ENCODE assay signal across 10 mouse cellular contexts in genomic region chr2:163458539-163459265, GRCm38 (mm10). TPM values are rescaled to one million over a fixed set of nuclear protein-coding genes. Genes with fewer than 3 reads are reported as not detected.
DNase-seq lines count a peak whose midpoint lies in the region; ATAC-seq and TF ChIP-seq lines count a peak whose summit lies in the region.
"Had no signal": no experiment of that assay in that cellular context is flagged by ENCODE, and none has a peak within 500 bp of the region (broad histone marks: within the 10 kb centered on the region; RNA-seq: fewer than 3 reads in every experiment).

No protein-coding gene starts in this region.

- TF ChIP-seq POLR2A in brain, embryonic 14.5 days (IDR thresholded peaks at IDR 0.05; ENCODE audit: borderline replicate concordance, extremely low read depth, insufficient read depth, insufficient read length, poor library complexity, severe bottlenecking), result no peak
- no peak for TF ChIP-seq POLR2A in myocyte (IDR thresholded peaks at IDR 0.05; ENCODE audit: insufficient read length, low read depth)

- H3K4me2 ChIP-seq in forebrain, embryonic 16.5 days (ENCODE audit: low read length), result peak overlapping the region; percentile 29
- H3K4me2 ChIP-seq in myocyte (ENCODE audit: low read depth), result peak overlapping the region; percentile 45

- H3K36me3 ChIP-seq in forebrain, embryonic 16.5 days (ENCODE audit: control insufficient read depth, insufficient read depth), result peaks cover 13% of the 10 kb centered on the region
- no peaks in the 10 kb centered on the region for H3K36me3 ChIP-seq in myocyte (ENCODE audit: control insufficient read depth, insufficient read depth)

- no peak for TF ChIP-seq CTCF in brain, embryonic 14.5 days (IDR thresholded peaks at IDR 0.05; ENCODE audit: borderline replicate concordance, extremely low read depth, insufficient read depth, insufficient read length)

- H3ac ChIP-seq in myocyte (ENCODE audit: control insufficient read depth, insufficient read length), result no peak overlapping the region

- no peaks in the 10 kb centered on the region for H3K27me3 ChIP-seq in forebrain, embryonic 16.5 days (replicated peaks; ENCODE audit: control insufficient read depth, insufficient read depth, low read length)
- H3K27me3 ChIP-seq in myocyte (ENCODE audit: control insufficient read depth, insufficient read depth, insufficient read length), result peaks cover 13% of the 10 kb centered on the region

- H3K79me2 ChIP-seq in myocyte (ENCODE audit: control insufficient read depth, insufficient read depth), result no peaks in the 10 kb centered on the region

- no peak overlapping the region for H3K27ac ChIP-seq in forebrain, embryonic 16.5 days (ENCODE audit: low read length)

- H3K9me3 ChIP-seq in forebrain, embryonic 16.5 days (ENCODE audit: control insufficient read depth, low read length), result no peaks in the 10 kb centered on the region

- peak overlapping the region; percentile 12; the same call in 1 of the 2 replicates for H3K4me3 ChIP-seq in forebrain, embryonic 16.5 days (replicated peaks; ENCODE audit: low read length)
- H3K4me3 ChIP-seq in myocyte, result no peak overlapping the region

- peak; percentile 19 for DNase-seq in kidney, postnatal 10 days
- DNase-seq in kidney, postnatal 14 days, result no peak
- peak; percentile 31 for DNase-seq in brain, embryonic 14.5 days (ENCODE audit: low read depth)
- DNase-seq in layer of hippocampus, adult 8-10 months (ENCODE audit: low spot score in 2 of 2), result no peak
- DNase-seq in right cerebral cortex, postnatal 36 days (ENCODE audit: low spot score in 2 of 2), result no peak

- peak overlapping the region; percentile 35; the same call in 1 of the 2 replicates for H3K9ac ChIP-seq in forebrain, embryonic 16.5 days (replicated peaks; ENCODE audit: low read depth, low read length)

- H3K4me1 ChIP-seq in forebrain, embryonic 16.5 days (replicated peaks; ENCODE audit: control insufficient read depth, insufficient read depth, low read length), result peaks cover 7% of the 10 kb centered on the region

- ATAC-seq in forebrain, embryonic 16.5 days, result 0 out of 2 replicates have a peak, but pooled peaks have one; percentile 31

- 51% methylated on average over 27 of the region's 27 CpGs for WGBS in forebrain, embryonic 16.5 days

TF ChIP-seq in myocyte, 11 proteins besides CTCF, POLR2A, EP300 and RAD21:
- TF ChIP-seq MYOD1 (IDR thresholded peaks at IDR 0.05; ENCODE audit: control insufficient read depth in 1 of 3, insufficient read length in 2 of 3, low read depth in 2 of 3), result peak in 1 of 3 experiments; percentile 5
- peak; percentile 64 for TF ChIP-seq REST (IDR thresholded peaks at IDR 0.05; ENCODE audit: insufficient read depth, insufficient read length)
- no peak for TF ChIP-seq USF1 (IDR thresholded peaks at IDR 0.05; ENCODE audit: low read depth)

RNA-seq across cellular contexts. Expression of gene Fitm2, which starts 13.7 kb away (rescaled TPM):
- 5.3 and 9.8 TPM in 2 replicates for polyA plus RNA-seq in brain, embryonic 14.5 days (2012; rRNA removed)
- 13.0 and 15.4 TPM in 2 replicates for polyA plus RNA-seq in forebrain, embryonic 16.5 days (2015; fragmentation: Nextera tagmentation; extraction: Ambion mirVana)
- 24.6 TPM for polyA plus RNA-seq in myocyte (2012; fragmentation: generic; extraction: Trizol)
- total RNA-seq in layer of hippocampus, adult 8-10 months (2022), result 10 to 100 TPM; 17.0 to 23.5 (median 20.7) TPM

RNA-seq across cellular contexts. Expression of gene Gdap1l1, which starts 20.4 kb away (rescaled TPM):
- 142 and 170 TPM in 2 replicates for polyA plus RNA-seq in brain, embryonic 14.5 days (2012; rRNA removed)
- 103 and 124 TPM in 2 replicates for polyA plus RNA-seq in forebrain, embryonic 16.5 days (2015; fragmentation: Nextera tagmentation; extraction: Ambion mirVana)
- 0.43 TPM for polyA plus RNA-seq in myocyte (2012; fragmentation: generic; extraction: Trizol)
- total RNA-seq in layer of hippocampus, adult 8-10 months (2022), result 10 to 100 TPM; 65.7 to 69.2 (median 68.0) TPM

RNA-seq across cellular contexts. Expression of gene R3hdml, which starts 33.4 kb away (rescaled TPM):
- polyA plus RNA-seq in brain, embryonic 14.5 days (2012; rRNA removed), result 0.13 TPM in 1 of 2 replicates, not detected in the other
- polyA plus RNA-seq in forebrain, embryonic 16.5 days (2015; fragmentation: Nextera tagmentation; extraction: Ambion mirVana), result not detected in 2 replicates
- polyA plus RNA-seq in myocyte (2012; fragmentation: generic; extraction: Trizol), result 44.0 TPM
- not detected for total RNA-seq in layer of hippocampus, adult 8-10 months (2022)
- total RNA-seq: adrenal gland, adult 18-20 months; layer of hippocampus, postnatal 25 days had no signal
- polyA plus RNA-seq: testis, adult 2 months had no signal

RNA-seq across cellular contexts. Expression of gene Oser1, which starts 34.2 kb away (rescaled TPM):
- 24.4 and 30.5 TPM in 2 replicates for polyA plus RNA-seq in brain, embryonic 14.5 days (2012; rRNA removed)
- polyA plus RNA-seq in forebrain, embryonic 16.5 days (2015; fragmentation: Nextera tagmentation; extraction: Ambion mirVana), result 77.3 and 77.4 TPM in 2 replicates
- polyA plus RNA-seq in myocyte (2012; fragmentation: generic; extraction: Trizol), result 30.3 TPM
- 10 to 100 TPM; 20.1 to 22.9 (median 22.6) TPM for total RNA-seq in layer of hippocampus, adult 8-10 months (2022)

RNA-seq across cellular contexts. Expression of gene Hnf4a, which starts 47.9 kb away (rescaled TPM):
- 0.05 TPM in 1 of 2 replicates, not detected in the other for polyA plus RNA-seq in brain, embryonic 14.5 days (2012; rRNA removed)
- 0.08 TPM in 1 of 2 replicates, not detected in the other for polyA plus RNA-seq in forebrain, embryonic 16.5 days (2015; fragmentation: Nextera tagmentation; extraction: Ambion mirVana)
- polyA plus RNA-seq in myocyte (2012; fragmentation: generic; extraction: Trizol), result not detected
- not detected for total RNA-seq in layer of hippocampus, adult 8-10 months (2022)
- total RNA-seq: layer of hippocampus, postnatal 25 days had no signal

Comparison
In these comparisons a context has a peak if more than half of its experiments do, and no peak if none do; other contexts are left out.
1. DNase-seq: peak in kidney, postnatal 10 days (single experiment) and brain, embryonic 14.5 days (single experiment); none in kidney, postnatal 14 days (single experiment), layer of hippocampus, adult 8-10 months (0 of 2) and right cerebral cortex, postnatal 36 days (0 of 2).
2. RNA of gene Gdap1l1, which starts 20.4 kb away (polyA plus RNA-seq): 142 to 170 TPM in brain, embryonic 14.5 days and 103 to 124 TPM in forebrain, embryonic 16.5 days; 0.43 TPM in myocyte (single experiment); every median in the first group is over 10 times any median in the second.
3. RNA of gene R3hdml, which starts 33.4 kb away (polyA plus RNA-seq): 44.0 TPM in myocyte (single experiment); 0.13 TPM in brain, embryonic 14.5 days and not detected in forebrain, embryonic 16.5 days; every median in the first group is over 10 times any median in the second.